Mouse (Mus musculus) heart, embryonic 13.5 days (tissue): Measurements from ENCODE around the gene Top3a. TPM values are rescaled to one million over a fixed set of nuclear protein-coding genes. Genes with fewer than 3 reads are reported as not detected.
"Not testable (repeated sequence)": the region's sequence is repeated elsewhere in the genome, so short reads cannot be mapped to it uniquely, and the experiment has no call there.

Source experiments
- ATAC-seq: fragments of 200-750 bp; cut with Nextera tagmentation; 2 replicates; pipeline ENCODE4 v1.8.0; 2017; ENCODE audit warnings: moderate TSS enrichment; ENCODE audit not compliant: insufficient number of reproducible peaks, low FRiP score, low TSS enrichment; ENCODE audit errors: extremely low read depth
- H3K27ac ChIP-seq: fragments of 300-500 bp; sonication (generic); replicated peaks from 2 replicates; pipeline ENCODE4 v1.5.1; 2015; ENCODE audit warnings: moderate library complexity, mild to moderate bottlenecking, inconsistent platforms
- H3K27me3 ChIP-seq: fragments of 300-500 bp; sonication (generic); replicated peaks from 2 replicates; pipeline ENCODE4 v1.6.1; 2015; ENCODE audit warnings: mild to moderate bottlenecking, inconsistent platforms
- H3K36me3 ChIP-seq: fragments of 300-500 bp; sonication (generic); 2 replicates; pipeline ENCODE4 v1.6.1; 2015; ENCODE audit warnings: mild to moderate bottlenecking, inconsistent platforms
- H3K4me1 ChIP-seq: fragments of 300-500 bp; sonication (generic); 2 replicates; pipeline ENCODE4 v1.6.1; 2015; ENCODE audit warnings: inconsistent platforms
- H3K4me2 ChIP-seq: fragments of 300-500 bp; sonication (generic); 2 replicates; pipeline ENCODE4 v1.6.1; 2015; ENCODE audit warnings: inconsistent platforms, mild to moderate bottlenecking, moderate library complexity
- H3K4me3 ChIP-seq: fragments of 300-500 bp; sonication (generic); 2 replicates; pipeline ENCODE4 v1.5.1; 2015; ENCODE audit warnings: moderate library complexity, mild to moderate bottlenecking, inconsistent platforms
- H3K9ac ChIP-seq: fragments of 300-500 bp; sonication (generic); 2 replicates; pipeline ENCODE4 v1.6.1; 2015; ENCODE audit warnings: inconsistent platforms, mild to moderate bottlenecking, moderate library complexity
- H3K9me3 ChIP-seq: fragments of 300-500 bp; sonication (generic); 2 replicates; pipeline ENCODE4 v1.6.1; 2016; ENCODE audit warnings: inconsistent platforms
- WGBS: fragments of 180-500 bp; shearing (Covaris S2); methylation state at CpG from one replicate; pipeline ENCODE4 v1.1.7; 2015; ENCODE audit warnings: mixed read lengths; 5-methylcytosine and 5-hydroxymethylcytosine counted together
- polyA plus RNA-seq: library from polyadenylated mRNA; unstranded; fragments of >200 nt; fragmentation: Nextera tagmentation; extraction: Ambion mirVana; gene quantifications from 2 replicates; pipeline ENCODE4 v1.2.1, GENCODE M21; 2015

Gene Top3a
- polyA plus RNA-seq = 9.7 and 11.0 TPM in 2 replicates

DNA sequence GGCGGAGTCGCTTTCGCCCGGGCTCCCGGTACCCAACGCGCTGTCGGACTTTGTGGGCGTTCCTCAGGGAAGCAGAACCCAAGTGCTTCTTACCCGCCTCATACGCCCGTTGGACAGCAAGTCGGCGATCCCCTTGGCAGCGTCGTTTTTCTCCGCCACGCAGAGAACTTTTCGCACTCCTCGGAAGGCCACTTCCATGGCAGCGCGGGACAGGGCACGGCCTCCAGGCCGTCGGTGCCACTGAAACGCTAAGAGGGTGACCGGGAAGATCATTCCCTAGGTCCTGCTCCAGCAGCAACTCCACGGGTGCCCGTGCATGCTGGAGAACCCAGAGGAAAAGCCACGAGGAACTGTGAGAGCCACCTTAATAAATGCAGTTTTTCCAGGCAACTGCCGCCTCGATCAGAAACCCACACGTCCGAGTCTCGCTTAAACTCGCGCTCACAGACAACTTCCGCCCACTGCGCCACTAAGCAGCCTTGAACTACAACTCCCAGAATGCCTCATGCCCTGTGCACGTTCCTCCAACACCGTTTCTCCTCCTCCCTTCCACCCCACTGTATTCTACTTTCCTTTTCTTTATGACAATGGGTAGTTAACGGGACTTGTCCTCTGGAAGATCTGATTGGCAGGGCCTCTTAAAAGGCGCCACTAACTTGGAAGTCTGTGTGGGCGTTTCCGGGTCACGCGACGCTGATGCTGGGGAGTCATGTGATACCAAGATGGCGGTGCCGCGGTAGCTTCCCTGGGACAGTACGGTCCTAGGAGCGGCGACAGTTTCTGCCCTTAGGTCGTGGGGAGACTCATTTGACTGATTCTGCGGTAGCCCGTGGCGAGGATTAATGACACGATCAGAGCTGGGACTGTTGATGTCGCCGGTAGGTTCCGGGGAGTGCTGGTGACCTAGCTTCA is at the start of gene Top3a, which contains the start of gene Smcr8:
Top3a (minus strand) TSS at position 537 of the 912 bp plus-strand sequence.
Smcr8 (plus strand) TSS at position 696 of the 912 bp plus-strand sequence.
- H3K36me3 ChIP-seq = peaks cover 30% of the 10 kb centered on the region
- peak within 1 kb of the TSS; percentile 88 for H3K9ac ChIP-seq
- H3K4me1 ChIP-seq = peaks cover 67% of the 10 kb centered on the region
- H3K4me2 ChIP-seq = peak within 1 kb of the TSS; percentile 93
- H3K27me3 ChIP-seq = no peaks in the 10 kb centered on the region
- peak within 1 kb of the TSS; percentile 91 for H3K27ac ChIP-seq
- H3K9me3 ChIP-seq = no peaks in the 10 kb centered on the region
- peak within 1 kb of the TSS; percentile 81 for H3K4me3 ChIP-seq
- peak; percentile 91 for ATAC-seq
- under 1% methylated on average over 62 of the region's 62 CpGs for WGBS

DNA sequence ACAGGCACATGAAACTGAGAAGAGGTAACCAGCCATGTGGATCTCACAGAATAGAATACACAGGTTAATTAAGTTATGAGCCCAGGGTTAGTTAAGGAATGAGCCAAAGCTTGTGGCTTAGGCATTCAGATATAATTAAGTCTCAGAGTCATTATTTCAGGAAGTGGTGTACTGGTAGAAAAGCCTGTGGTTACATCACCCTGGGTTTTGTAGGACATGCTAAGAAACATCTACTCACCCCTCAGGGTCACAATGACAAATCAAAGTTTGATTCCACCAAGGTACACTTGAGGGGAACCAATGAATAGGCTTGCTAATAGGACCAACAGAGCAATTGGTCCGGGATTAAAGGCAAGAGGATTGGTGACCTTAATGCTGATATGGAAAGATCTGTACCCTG is 49.5 kb upstream of the Top3a start:
- no peak for ATAC-seq
- Histone ChIP-seq H3K9ac (no peak overlapping the region), H3K4me1 (peaks cover 8% of the 10 kb centered on the region), H3K27me3 (0 out of 2 replicates have a peak, but pooled peaks cover 4% of the 10 kb centered on the region), H3K4me2 (no peak overlapping the region), H3K9me3 (no peaks in the 10 kb centered on the region), H3K4me3 (no peak overlapping the region), H3K27ac (no peak overlapping the region), H3K36me3 (no peaks in the 10 kb centered on the region)
- WGBS = 38% methylated on average over 1 of the region's 1 CpGs

DNA sequence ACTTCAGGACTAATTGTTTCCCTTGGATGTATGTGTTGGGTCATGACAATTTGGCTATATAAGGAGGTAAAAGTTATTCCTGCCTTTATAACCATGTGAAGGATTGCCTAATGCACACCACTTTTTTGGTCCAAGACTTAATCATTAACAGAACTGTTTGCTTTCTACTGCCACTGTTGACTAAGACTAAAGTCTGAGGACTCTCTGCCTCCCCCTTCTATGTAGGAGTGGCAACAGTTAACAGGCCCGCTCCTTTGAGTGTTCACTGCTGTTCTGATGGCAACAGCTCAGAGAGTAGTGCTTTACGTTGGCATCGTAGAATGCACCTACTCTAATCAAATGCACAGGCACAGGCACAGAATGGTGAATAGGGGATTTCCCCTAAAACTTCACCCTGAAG is 48.0 kb upstream of the Top3a start:
- Histone ChIP-seq H3K27ac (no peak overlapping the region), H3K9me3 (no peaks in the 10 kb centered on the region)

DNA sequence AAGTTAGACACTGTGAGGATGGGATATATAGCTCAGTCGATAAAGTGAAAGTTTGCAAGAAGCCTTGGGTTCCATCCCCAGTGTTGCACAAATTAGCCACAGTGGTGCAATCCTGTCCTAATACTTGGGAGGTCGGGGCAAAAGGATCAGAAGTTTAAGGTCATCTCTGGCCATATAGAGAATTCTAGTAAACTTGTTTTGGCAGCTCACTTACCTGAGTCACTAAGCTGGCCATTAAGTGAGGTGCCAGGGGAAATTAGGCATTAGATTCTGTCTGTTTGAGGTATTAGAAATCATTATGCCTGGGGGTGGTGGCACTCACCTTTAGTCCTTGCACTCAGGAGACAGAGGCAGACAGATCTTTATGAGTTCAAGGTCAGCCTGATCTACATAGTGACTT is 46.6 kb upstream of the Top3a start:
- Histone ChIP-seq H3K27me3 (0 out of 2 replicates have a peak, but pooled peaks cover 4% of the 10 kb centered on the region), H3K4me1 (no peaks in the 10 kb centered on the region), H3K9me3 (no peaks in the 10 kb centered on the region), H3K36me3 (no peaks in the 10 kb centered on the region), H3K4me2 (no peak overlapping the region), H3K4me3 (no peak overlapping the region), H3K27ac (no peak overlapping the region), H3K9ac (no peak overlapping the region)
- no peak for ATAC-seq
- 67% methylated on average over 2 of the region's 2 CpGs for WGBS

More for the DNA sequence above, 48.0 kb upstream of the Top3a start:
- no peak overlapping the region for H3K9ac ChIP-seq
- H3K4me3 ChIP-seq = no peak overlapping the region
- WGBS = 64% methylated on average over 3 of the region's 3 CpGs
- H3K4me2 ChIP-seq = no peak overlapping the region
- H3K36me3 ChIP-seq = no peaks in the 10 kb centered on the region
- no peak for ATAC-seq
- no peaks in the 10 kb centered on the region for H3K4me1 ChIP-seq
- 0 out of 2 replicates have a peak, but pooled peaks cover 4% of the 10 kb centered on the region for H3K27me3 ChIP-seq

DNA sequence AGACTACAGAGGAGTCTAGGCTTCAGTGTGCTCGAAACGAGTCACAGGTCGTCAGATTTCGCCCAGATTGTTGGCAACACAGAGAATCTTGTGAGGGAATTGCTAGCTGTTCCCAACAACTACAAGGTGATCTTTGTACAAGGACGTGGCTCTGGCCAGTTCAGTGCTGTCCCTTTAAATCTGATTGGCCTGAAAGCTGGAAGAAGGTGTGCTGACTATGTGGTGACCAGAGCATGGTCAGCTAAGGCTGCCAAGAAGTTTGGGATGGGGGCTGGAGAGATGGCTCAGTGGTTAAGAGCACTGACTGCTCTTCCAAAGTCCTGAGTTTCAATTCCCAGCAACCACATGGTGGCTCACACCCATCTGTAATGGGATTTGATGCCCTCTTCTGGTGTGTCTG is 39.2 kb upstream of the Top3a start:
- Histone ChIP-seq H3K27me3 (peaks cover 10% of the 10 kb centered on the region), H3K36me3 (no peaks in the 10 kb centered on the region), H3K4me1 (no peaks in the 10 kb centered on the region), H3K4me3 (no peak overlapping the region), H3K9ac (no peak overlapping the region), H3K9me3 (no peaks in the 10 kb centered on the region), H3K27ac (no peak overlapping the region), H3K4me2 (no peak overlapping the region)
- ATAC-seq = no peak
- 53% methylated on average over 5 of the region's 5 CpGs for WGBS

DNA sequence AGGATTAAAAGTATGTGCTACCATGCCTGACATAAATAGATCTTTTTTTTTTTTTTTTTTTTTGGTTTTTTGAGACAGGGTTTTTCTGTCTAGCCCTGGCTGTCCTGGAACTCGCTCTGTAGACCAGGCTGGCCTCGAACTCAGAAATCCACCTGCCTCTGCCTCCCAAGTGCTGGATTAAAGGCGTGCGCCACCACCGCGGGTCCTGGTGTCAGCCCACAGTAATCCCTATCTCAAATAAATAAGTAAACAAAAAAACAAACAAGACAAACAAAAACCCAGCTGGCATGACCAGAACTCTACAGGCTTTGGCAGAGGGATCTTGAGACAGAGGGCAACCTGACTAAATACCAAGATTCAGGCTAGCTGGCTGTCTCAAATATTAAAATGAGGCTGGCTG is 34.5 kb upstream of the Top3a start, which contains the start of gene Shmt1:
Shmt1 (minus strand) TSS at position 101 of the 400 bp plus-strand sequence.
- Histone ChIP-seq H3K4me3 (peak within 1 kb of the TSS; percentile 52), H3K9ac (peak within 1 kb of the TSS; percentile 72), H3K4me2 (peak within 1 kb of the TSS; percentile 72), H3K4me1 (peaks cover 30% of the 10 kb centered on the region)
- H3K36me3 ChIP-seq, ATAC-seq, H3K27ac ChIP-seq, H3K27me3 ChIP-seq, H3K9me3 ChIP-seq: not testable (repeated sequence)
- 28% methylated on average over 6 of the region's 6 CpGs for WGBS

DNA sequence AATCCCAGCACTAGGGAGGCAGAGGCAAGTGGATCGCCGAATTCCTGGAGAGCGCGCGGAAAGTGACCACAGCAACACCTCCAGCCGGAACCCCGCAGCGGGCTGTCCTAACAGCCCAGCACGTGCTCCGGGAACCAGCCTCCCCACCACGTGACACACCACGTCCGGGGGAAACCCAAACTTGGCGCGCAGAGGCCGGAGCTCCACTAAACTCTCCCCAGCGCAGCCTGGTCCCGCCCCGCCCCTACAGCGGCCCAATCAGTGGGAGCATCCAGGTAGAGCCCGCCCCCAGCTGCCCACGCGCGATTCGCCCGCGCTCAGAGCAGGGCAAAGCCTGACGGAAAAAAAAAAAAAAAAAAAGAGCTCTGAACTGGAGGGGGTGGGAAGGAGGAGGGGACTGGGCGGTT is 33.9 kb upstream of the Top3a start:
- H3K27me3 ChIP-seq = no peaks in the 10 kb centered on the region
- under 1% methylated on average over 29 of the region's 29 CpGs for WGBS
- H3K9me3 ChIP-seq = no peaks in the 10 kb centered on the region
- H3K4me3 ChIP-seq = peak overlapping the region; percentile 52
- H3K36me3 ChIP-seq = no peaks in the 10 kb centered on the region
- H3K4me1 ChIP-seq = peaks cover 30% of the 10 kb centered on the region
- H3K9ac ChIP-seq = peak overlapping the region; percentile 72
- peak overlapping the region; percentile 72 for H3K4me2 ChIP-seq
- no peak overlapping the region for H3K27ac ChIP-seq
- peak; percentile 99 for ATAC-seq

DNA sequence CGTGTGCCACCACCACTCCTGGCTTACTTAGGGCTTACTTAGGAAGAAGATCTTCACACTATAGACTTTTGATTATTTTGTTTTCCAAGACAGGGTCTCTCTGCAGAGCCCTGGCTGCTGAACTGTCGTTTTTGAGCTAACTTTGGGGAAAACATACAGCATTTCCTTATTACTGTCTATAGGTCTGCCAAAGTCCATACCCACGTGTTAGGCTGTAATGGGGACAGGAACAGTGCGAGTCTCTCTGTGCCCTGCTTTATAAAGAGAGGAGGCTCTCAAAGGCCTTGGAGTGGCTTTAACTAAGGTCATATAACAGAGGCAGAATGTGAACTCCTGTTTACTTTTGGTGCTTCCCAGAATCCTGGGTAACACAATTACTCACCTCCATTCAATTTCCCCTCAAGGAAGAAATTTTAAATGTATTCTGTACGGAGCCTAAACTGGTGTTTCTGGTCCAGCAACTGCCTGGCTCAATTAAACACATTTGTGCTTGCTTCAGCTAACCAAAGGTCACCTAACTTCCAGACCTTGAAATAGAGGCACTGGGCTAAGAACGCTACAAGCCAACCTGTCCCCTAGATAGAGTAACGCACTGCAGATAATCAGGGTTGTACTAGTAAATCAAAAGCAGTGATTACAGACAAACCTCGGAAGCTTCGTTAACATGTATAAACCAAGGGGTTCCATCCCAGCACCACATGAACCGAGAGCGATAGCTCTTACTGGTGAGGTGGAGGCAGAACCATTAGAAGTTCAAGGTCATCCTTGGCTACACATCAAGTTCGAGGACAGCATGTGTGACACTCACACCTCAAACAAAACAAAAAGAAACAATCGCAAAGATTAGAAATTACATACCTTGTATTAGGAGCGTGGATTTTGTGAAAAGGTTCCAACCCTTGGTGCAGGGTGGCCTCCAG is 33.1 kb upstream of the Top3a start:
- Histone ChIP-seq H3K4me1 (peaks cover 30% of the 10 kb centered on the region), H3K9ac (peak overlapping the region; percentile 62), H3K9me3 (no peaks in the 10 kb centered on the region), H3K27ac (no peak overlapping the region), H3K27me3 (no peaks in the 10 kb centered on the region), H3K4me2 (peak overlapping the region; percentile 72), H3K36me3 (peaks cover 2% of the 10 kb centered on the region; the same call in 1 of the 2 replicates), H3K4me3 (peak overlapping the region; percentile 52)
- 15% methylated on average over 14 of the region's 14 CpGs for WGBS
- ATAC-seq = no peak

DNA sequence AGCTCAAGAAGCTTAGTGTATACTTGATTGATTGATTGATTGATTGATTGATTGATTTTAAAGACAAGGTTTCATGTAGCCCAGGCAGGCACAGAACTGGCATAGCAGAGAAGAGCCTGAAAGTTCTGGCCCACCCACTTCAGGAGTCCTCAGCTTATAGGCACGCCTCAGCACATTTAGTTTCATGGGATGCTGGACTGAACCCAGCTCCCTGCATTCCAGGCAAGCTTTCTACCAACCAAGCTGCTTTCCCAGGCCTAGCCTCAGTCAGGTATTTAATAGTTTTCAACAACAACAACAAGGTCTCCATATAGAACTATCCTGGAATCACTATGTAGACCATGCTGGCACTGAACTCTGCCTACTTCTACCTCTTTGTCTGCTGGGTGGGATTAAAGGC is 32.4 kb upstream of the Top3a start:
- Histone ChIP-seq H3K27ac (no peak overlapping the region), H3K9me3 (no peaks in the 10 kb centered on the region), H3K36me3 (peaks cover 2% of the 10 kb centered on the region; the same call in 1 of the 2 replicates), H3K4me2 (peak overlapping the region; percentile 72), H3K4me3 (peak overlapping the region; percentile 52), H3K4me1 (peaks cover 30% of the 10 kb centered on the region), H3K9ac (peak overlapping the region; percentile 62), H3K27me3 (no peaks in the 10 kb centered on the region)
- 68% methylated on average over 1 of the region's 1 CpGs for WGBS
- ATAC-seq = no peak

DNA sequence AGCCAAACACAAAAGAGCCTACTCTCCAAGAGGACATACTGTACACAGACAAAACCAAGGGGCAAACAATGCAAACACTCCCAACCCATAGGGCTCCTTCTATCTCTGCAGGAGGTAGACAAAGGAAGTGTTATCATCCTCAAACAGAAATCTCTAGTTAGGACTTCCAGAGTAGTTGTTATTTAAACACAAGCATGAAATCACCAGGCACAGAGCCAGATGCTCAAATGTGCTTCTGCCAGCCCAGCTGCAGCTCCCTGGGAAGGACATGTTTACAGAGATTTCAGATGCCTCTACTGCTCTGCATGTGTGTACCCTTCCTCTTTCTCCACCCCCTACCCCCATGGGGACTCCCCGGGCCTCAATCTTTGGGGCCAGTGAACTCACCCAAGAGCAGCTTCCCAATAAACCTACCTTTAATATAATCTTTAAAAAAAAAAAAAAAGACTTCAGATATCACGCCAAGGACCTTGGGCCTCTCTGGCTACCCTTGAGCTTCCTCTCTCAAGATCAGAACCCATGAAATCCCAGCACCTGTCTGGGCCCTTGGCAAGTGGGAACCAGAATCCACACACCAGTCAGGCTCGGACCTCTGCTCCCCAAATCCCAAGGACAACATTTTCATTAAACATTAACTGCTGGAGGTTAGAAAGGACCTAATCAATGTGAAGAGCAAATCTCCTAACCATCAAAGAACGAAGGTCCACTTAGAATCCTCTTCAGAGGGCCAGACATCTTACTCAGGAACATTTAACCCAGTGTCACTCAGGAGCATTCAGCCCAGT is 31.3 kb upstream of the Top3a start:
- peak overlapping the region; percentile 45 for H3K9ac ChIP-seq
- H3K4me1 ChIP-seq = peaks cover 30% of the 10 kb centered on the region
- peaks cover 12% of the 10 kb centered on the region for H3K36me3 ChIP-seq
- no peaks in the 10 kb centered on the region for H3K27me3 ChIP-seq
- H3K9me3 ChIP-seq = no peaks in the 10 kb centered on the region
- H3K27ac ChIP-seq = peak overlapping the region; percentile 37
- WGBS = 68% methylated on average over 4 of the region's 4 CpGs
- peak overlapping the region; percentile 72; the same call in 1 of the 2 replicates for H3K4me2 ChIP-seq
- H3K4me3 ChIP-seq = no peak overlapping the region
- ATAC-seq = no peak
